Mouse (Mus musculus) stomach, embryonic 15.5 days (tissue): ENCODE measurements around the gene Commd1. TPM values are rescaled to one million over a fixed set of nuclear protein-coding genes. Genes with fewer than 3 reads are reported as not detected.

Experiments
- ATAC-seq: fragments of 200-750 bp; cut with Nextera tagmentation; 2 replicates; pipeline ENCODE4 v1.8.0; 2017; ENCODE audit warnings: low read depth, moderate number of reproducible peaks, moderate TSS enrichment; ENCODE audit not compliant: insufficient read depth, low FRiP score
- H3K27ac ChIP-seq: fragments of 300-500 bp; sonication (generic); 2 replicates; pipeline ENCODE4 v1.5.1; 2015; ENCODE audit warnings: mild to moderate bottlenecking, inconsistent platforms
- H3K27me3 ChIP-seq: fragments of 300-500 bp; sonication (generic); replicated peaks from 2 replicates; pipeline ENCODE4 v1.6.1; 2015; ENCODE audit warnings: inconsistent platforms
- H3K36me3 ChIP-seq: fragments of 300-500 bp; sonication (generic); 2 replicates; pipeline ENCODE4 v1.6.1; 2015; ENCODE audit warnings: inconsistent platforms
- H3K4me1 ChIP-seq: fragments of 300-500 bp; sonication (generic); 2 replicates; pipeline ENCODE4 v1.6.1; 2015; ENCODE audit warnings: inconsistent platforms
- H3K4me2 ChIP-seq: fragments of 300-500 bp; sonication (generic); 2 replicates; pipeline ENCODE4 v1.6.1; 2015; ENCODE audit warnings: mild to moderate bottlenecking, inconsistent platforms
- H3K4me3 ChIP-seq: fragments of 300-500 bp; sonication (generic); replicated peaks from 2 replicates; pipeline ENCODE4 v1.5.1; 2015; ENCODE audit warnings: inconsistent platforms
- H3K9ac ChIP-seq: fragments of 300-500 bp; sonication (generic); 2 replicates; pipeline ENCODE4 v1.6.1; 2015; ENCODE audit warnings: inconsistent platforms
- H3K9me3 ChIP-seq: fragments of 300-500 bp; sonication (generic); 2 replicates; pipeline ENCODE4 v1.6.1; 2016; ENCODE audit warnings: inconsistent platforms
- WGBS: fragments of 180-500 bp; shearing (Covaris S2); methylation state at CpG from one replicate; pipeline ENCODE4 v1.1.7; 2015; 5-methylcytosine and 5-hydroxymethylcytosine counted together
- polyA plus RNA-seq: library from polyadenylated mRNA; unstranded; fragments of >200 nt; fragmentation: Nextera tagmentation; extraction: Ambion mirVana; gene quantifications from 2 replicates; pipeline ENCODE4 v1.2.1, GENCODE M21; 2015

The Commd1 gene
- polyA plus RNA-seq, result 368 and 394 TPM in 2 replicates

- 3% methylated on average over 42 of the region's 42 CpGs for WGBS
Observed at GRCm38 (mm10) chr11:22981984-22982757, at the start of gene Commd1, which contains the start of gene Gm28048. Gene Commd1 (minus strand): TSS chr11:22982382. Gene Gm28048 (minus strand): TSS chr11:22982090.

GRCm38 (mm10) chr11:23029399-23029798 is 47.2 kb upstream of the Commd1 start:
- Histone ChIP-seq H3K27me3 (no peaks in the 10 kb centered on the region), H3K9ac (no peak overlapping the region), H3K36me3 (no peaks in the 10 kb centered on the region), H3K4me2 (no peak overlapping the region), H3K4me3 (no peak overlapping the region), H3K27ac (no peak overlapping the region), H3K9me3 (no peaks in the 10 kb centered on the region), H3K4me1 (no peaks in the 10 kb centered on the region)
- 66% methylated on average over 6 of the region's 6 CpGs for WGBS
- ATAC-seq, result no peak

More at GRCm38 (mm10) chr11:22981984-22982757, at the start of gene Commd1, which contains the start of gene Gm28048:
- Histone ChIP-seq H3K27me3 (no peaks in the 10 kb centered on the region), H3K36me3 (0 out of 2 replicates have a peak, but pooled peaks cover 4% of the 10 kb centered on the region), H3K27ac (peak within 1 kb of the TSS; percentile 99), H3K4me1 (peaks cover 9% of the 10 kb centered on the region), H3K4me2 (peak within 1 kb of the TSS; percentile 78), H3K4me3 (peak within 1 kb of the TSS; percentile 85), H3K9me3 (no peaks in the 10 kb centered on the region), H3K9ac (peak within 1 kb of the TSS; percentile 63)
- peak; percentile 91 for ATAC-seq

GRCm38 (mm10) chr11:23028957-23029356 is 46.8 kb upstream of the Commd1 start:
- H3K4me1 ChIP-seq, result no peaks in the 10 kb centered on the region
- H3K27ac ChIP-seq, result no peak overlapping the region
- no peak overlapping the region for H3K4me2 ChIP-seq
- H3K27me3 ChIP-seq, result no peaks in the 10 kb centered on the region
- H3K4me3 ChIP-seq, result no peak overlapping the region
- no peaks in the 10 kb centered on the region for H3K36me3 ChIP-seq
- no peak overlapping the region for H3K9ac ChIP-seq
- 29% methylated on average over 3 of the region's 3 CpGs for WGBS
- no peaks in the 10 kb centered on the region for H3K9me3 ChIP-seq
- peak; percentile 70 for ATAC-seq

- H3K27ac ChIP-seq, result no peak overlapping the region
- no peaks in the 10 kb centered on the region for H3K9me3 ChIP-seq
- H3K9ac ChIP-seq, result no peak overlapping the region
- no peaks in the 10 kb centered on the region for H3K36me3 ChIP-seq
- no peaks in the 10 kb centered on the region for H3K4me1 ChIP-seq
- no peak overlapping the region for H3K4me3 ChIP-seq
- H3K27me3 ChIP-seq, result no peaks in the 10 kb centered on the region
- ATAC-seq, result no peak
- 72% methylated on average over 3 of the region's 3 CpGs for WGBS
- no peak overlapping the region for H3K4me2 ChIP-seq
Observed at GRCm38 (mm10) chr11:23024169-23024568, 42.0 kb upstream of the Commd1 start.

DNA sequence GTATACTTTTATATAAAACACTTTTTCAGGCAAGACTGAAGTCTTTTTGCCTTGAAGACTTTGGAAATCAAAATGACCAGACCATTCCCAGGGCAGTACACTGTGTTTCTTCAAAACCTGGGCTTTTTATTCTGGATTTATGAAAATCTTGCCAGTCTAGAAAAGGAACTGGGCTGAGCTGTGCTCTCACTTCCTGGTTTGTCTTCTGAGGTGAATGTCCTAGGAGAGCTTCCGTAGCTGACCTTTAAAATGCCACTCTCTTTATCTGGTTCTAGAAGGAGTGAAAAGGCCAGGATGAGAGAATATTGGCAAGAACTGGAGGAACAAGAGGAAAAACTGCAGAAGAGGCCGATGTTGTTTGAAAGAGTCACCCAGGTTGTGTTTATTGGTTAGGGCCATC is 41.0 kb upstream of the Commd1 start:
- 86% methylated on average over 2 of the region's 2 CpGs for WGBS
- H3K4me1 ChIP-seq, result no peaks in the 10 kb centered on the region
- no peaks in the 10 kb centered on the region for H3K9me3 ChIP-seq
- no peak overlapping the region for H3K27ac ChIP-seq
- no peaks in the 10 kb centered on the region for H3K27me3 ChIP-seq
- no peak for ATAC-seq
- H3K9ac ChIP-seq, result no peak overlapping the region
- no peaks in the 10 kb centered on the region for H3K36me3 ChIP-seq
- no peak overlapping the region for H3K4me3 ChIP-seq
- H3K4me2 ChIP-seq, result no peak overlapping the region

GRCm38 (mm10) chr11:23020841-23021240 is 38.7 kb upstream of the Commd1 start:
- no peak for ATAC-seq
- no peaks in the 10 kb centered on the region for H3K36me3 ChIP-seq
- H3K4me2 ChIP-seq, result no peak overlapping the region
- H3K9me3 ChIP-seq, result no peaks in the 10 kb centered on the region
- no peak overlapping the region for H3K4me3 ChIP-seq
- H3K27me3 ChIP-seq, result no peaks in the 10 kb centered on the region
- no peaks in the 10 kb centered on the region for H3K4me1 ChIP-seq
- no peak overlapping the region for H3K9ac ChIP-seq
- WGBS, result 91% methylated on average over 14 of the region's 14 CpGs
- no peak overlapping the region for H3K27ac ChIP-seq

- Histone ChIP-seq H3K4me1 (no peaks in the 10 kb centered on the region), H3K9me3 (no peaks in the 10 kb centered on the region), H3K27ac (no peak overlapping the region), H3K36me3 (no peaks in the 10 kb centered on the region), H3K9ac (no peak overlapping the region), H3K4me2 (no peak overlapping the region), H3K27me3 (no peaks in the 10 kb centered on the region), H3K4me3 (no peak overlapping the region)
- 74% methylated on average over 24 of the region's 24 CpGs for WGBS
- no peak for ATAC-seq
Observed at GRCm38 (mm10) chr11:23020116-23020770, 38.1 kb upstream of the Commd1 start.

DNA sequence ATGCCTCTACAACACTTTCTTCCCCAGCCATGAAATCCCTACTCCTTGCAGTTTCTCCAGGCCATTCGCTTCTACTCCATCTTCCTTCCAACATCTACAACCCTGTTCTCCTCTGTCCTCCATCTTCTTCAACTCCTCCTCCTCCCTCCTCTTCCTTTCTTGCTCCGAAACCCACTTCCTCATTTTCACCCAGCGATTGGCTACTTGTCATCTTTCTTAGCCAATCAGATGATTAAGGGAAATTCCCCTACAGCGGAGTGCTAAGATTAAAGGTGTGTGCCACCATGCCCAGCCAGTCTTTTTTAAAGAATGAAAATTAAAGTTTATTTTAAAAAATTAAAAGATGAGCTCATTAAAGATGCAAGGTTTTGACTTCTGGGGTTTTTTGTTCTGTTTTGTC is 35.8 kb upstream of the Commd1 start:
- Histone ChIP-seq H3K4me1 (no peaks in the 10 kb centered on the region), H3K36me3 (no peaks in the 10 kb centered on the region), H3K4me3 (no peak overlapping the region), H3K4me2 (no peak overlapping the region), H3K9ac (no peak overlapping the region), H3K27ac (no peak overlapping the region), H3K27me3 (no peaks in the 10 kb centered on the region), H3K9me3 (no peaks in the 10 kb centered on the region)
- whole genome bisulfite sequencing, result 93% methylated on average over 4 of the region's 4 CpGs
- no peak for ATAC-seq

- Histone ChIP-seq H3K27me3 (no peaks in the 10 kb centered on the region), H3K9me3 (no peaks in the 10 kb centered on the region), H3K9ac (no peak overlapping the region), H3K4me2 (no peak overlapping the region), H3K36me3 (no peaks in the 10 kb centered on the region), H3K4me3 (no peak overlapping the region), H3K4me1 (no peaks in the 10 kb centered on the region), H3K27ac (no peak overlapping the region)
- WGBS, result 70% methylated on average over 6 of the region's 6 CpGs
- no peak for ATAC-seq
Observed at GRCm38 (mm10) chr11:23014996-23015395, 32.8 kb upstream of the Commd1 start.

GRCm38 (mm10) chr11:23013580-23014294 is 31.6 kb upstream of the Commd1 start:
- H3K27ac ChIP-seq, result no peak overlapping the region; the same call in 1 of the 2 replicates
- H3K4me2 ChIP-seq, result no peak overlapping the region
- H3K4me1 ChIP-seq, result no peaks in the 10 kb centered on the region
- no peak overlapping the region for H3K4me3 ChIP-seq
- H3K9me3 ChIP-seq, result no peaks in the 10 kb centered on the region
- no peaks in the 10 kb centered on the region for H3K36me3 ChIP-seq
- H3K27me3 ChIP-seq, result no peaks in the 10 kb centered on the region
- 85% methylated on average over 4 of the region's 4 CpGs for WGBS
- ATAC-seq, result no peak
- H3K9ac ChIP-seq, result no peak overlapping the region

GRCm38 (mm10) chr11:23013096-23013495 is 30.9 kb upstream of the Commd1 start:
- ATAC-seq, result no peak
- H3K4me2 ChIP-seq, result no peak overlapping the region
- H3K27ac ChIP-seq, result peak overlapping the region; percentile 26
- 53% methylated on average over 1 of the region's 1 CpGs for WGBS
- no peaks in the 10 kb centered on the region for H3K4me1 ChIP-seq
- H3K27me3 ChIP-seq, result no peaks in the 10 kb centered on the region
- no peak overlapping the region for H3K4me3 ChIP-seq
- H3K36me3 ChIP-seq, result no peaks in the 10 kb centered on the region
- no peaks in the 10 kb centered on the region for H3K9me3 ChIP-seq
- no peak overlapping the region for H3K9ac ChIP-seq

DNA sequence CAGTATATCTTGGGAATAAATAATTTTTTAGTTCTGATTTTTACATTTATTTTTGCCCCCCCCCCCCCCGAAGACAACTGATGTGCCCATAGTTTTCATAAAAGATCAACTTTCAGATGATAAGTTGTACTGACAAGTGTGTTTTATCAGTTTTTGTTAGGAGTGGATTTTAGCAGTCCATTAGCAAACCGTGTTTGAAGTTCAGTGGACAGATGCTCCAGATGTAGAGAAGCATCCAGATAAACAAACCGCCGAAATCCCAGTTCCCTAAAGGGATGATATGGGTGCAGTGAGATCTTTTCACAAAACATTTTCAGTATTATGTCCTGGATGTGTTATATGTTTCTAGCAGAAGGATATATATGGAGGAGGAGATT is 26.6 kb upstream of the Commd1 start:
- WGBS, result 18% methylated on average over 4 of the region's 4 CpGs
- Histone ChIP-seq H3K4me1 (peaks cover 5% of the 10 kb centered on the region), H3K9ac (no peak overlapping the region), H3K9me3 (no peaks in the 10 kb centered on the region), H3K4me2 (peak overlapping the region; percentile 82), H3K36me3 (peaks cover 5% of the 10 kb centered on the region), H3K4me3 (peak overlapping the region; percentile 61), H3K27me3 (no peaks in the 10 kb centered on the region), H3K27ac (no peak overlapping the region)
- ATAC-seq, result no peak
